Mouse (Mus musculus) spleen, embryonic (tissue): ENCODE results near the gene C530008M17Rik.
"Not testable (repeated sequence)": the region's sequence is repeated elsewhere in the genome, so short reads cannot be mapped to it uniquely, and the experiment has no call there.

Experiments
- CTCF ChIA-PET: fragments of 350-600 bp; sonication (Branson Sonifier 250); formaldehyde crosslinking; loops from one replicate; lab custom pipeline; 2022; lab: Charles Lee

The C530008M17Rik gene

GRCm38 (mm10) chr5:76892608-76893007 is 236.3 kb downstream of the C530008M17Rik start:
- CTCF ChIA-PET = no interaction called here

GRCm38 (mm10) chr5:76893084-76893483 is 236.8 kb downstream of the C530008M17Rik start:
- CTCF ChIA-PET = no interaction called here

DNA sequence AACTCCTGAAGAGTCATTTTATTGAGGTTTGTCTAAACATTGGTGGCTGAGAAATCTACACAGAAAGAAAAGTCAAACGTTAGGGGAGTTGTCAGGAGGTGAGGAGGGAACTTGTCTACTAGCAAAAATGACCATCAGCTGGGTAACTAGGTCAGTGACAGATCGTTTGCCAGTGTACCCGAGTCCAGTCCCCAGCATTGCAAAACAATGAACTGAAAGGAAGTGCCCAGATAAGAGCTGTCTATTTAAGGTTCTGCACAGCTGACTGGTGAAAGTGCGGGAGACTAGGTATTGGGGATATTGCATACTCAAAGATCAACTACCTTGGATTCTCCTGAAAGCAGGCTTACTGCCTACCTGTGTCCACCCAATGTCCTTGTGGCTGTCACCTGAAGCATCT is 245.8 kb downstream of the C530008M17Rik start:
- CTCF ChIA-PET = no interaction called here

- CTCF ChIA-PET = no interaction called here
These were observed 248.5 kb downstream of the C530008M17Rik start for GRCm38 (mm10) chr5:76904713-76905404.

DNA sequence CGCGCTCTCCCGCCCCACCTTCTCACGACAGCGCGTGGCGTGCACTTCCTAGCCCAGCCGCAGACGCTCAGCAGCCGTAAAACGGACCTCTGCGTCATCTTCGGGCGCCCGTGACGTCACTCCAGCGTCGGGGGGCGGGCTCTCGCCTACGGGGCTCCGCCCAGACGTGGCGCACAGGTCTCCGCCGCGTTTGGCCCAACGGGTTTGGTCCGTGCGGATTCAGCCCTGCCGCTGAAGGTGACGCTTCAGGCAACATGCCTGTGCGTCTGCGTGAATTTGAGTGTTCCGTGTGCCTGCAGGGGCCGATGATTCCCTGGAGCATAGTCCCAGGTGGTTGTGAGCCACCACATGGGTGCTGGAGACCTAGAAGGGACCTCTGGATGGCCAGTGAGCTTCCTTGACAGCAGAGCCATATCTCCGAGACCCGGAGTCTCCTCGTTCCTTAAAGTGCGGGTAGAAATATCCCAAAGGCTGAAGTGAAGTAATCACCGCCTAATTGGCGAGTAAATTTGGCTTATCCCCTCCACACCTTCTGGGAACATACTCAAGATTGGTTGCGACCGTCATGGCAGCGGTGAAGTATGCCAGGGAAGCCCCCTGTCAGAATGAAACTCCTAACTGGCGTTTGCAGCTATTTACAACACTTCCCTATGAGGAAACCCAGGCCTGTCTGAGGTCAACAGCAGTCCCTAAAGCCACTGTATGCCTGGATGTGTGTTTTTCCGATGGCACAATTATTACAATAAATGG is 249.3 kb downstream of the C530008M17Rik start, which contains the start of gene Aasdh:
TSS of gene Aasdh (minus strand) at position 110 of the 750 bp plus-strand sequence.
- CTCF ChIA-PET = no interaction called here

DNA sequence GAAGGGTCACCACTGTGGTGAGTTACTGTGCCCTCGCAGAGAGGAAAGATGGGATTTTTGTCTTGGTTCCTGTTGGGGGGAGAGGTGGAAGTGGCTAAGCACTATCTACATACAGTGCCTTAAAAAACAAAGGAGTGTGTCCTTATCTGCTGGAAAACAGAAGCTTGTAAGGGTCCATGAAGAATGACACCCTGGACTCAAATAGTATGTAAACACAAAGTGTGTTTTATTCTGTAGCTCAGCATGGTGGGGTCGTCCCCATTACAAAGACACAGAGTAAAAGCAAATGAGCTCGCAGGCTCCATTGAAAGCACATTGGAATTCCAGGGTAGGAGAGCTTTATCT is 249.8 kb downstream of the C530008M17Rik start:
- CTCF ChIA-PET = no interaction called here

GRCm38 (mm10) chr5:76910807-76911206 is 254.5 kb downstream of the C530008M17Rik start:
- CTCF ChIA-PET = no interaction called here

GRCm38 (mm10) chr5:76912522-76912921 is 256.2 kb downstream of the C530008M17Rik start:
- CTCF ChIA-PET = not testable (repeated sequence)

DNA sequence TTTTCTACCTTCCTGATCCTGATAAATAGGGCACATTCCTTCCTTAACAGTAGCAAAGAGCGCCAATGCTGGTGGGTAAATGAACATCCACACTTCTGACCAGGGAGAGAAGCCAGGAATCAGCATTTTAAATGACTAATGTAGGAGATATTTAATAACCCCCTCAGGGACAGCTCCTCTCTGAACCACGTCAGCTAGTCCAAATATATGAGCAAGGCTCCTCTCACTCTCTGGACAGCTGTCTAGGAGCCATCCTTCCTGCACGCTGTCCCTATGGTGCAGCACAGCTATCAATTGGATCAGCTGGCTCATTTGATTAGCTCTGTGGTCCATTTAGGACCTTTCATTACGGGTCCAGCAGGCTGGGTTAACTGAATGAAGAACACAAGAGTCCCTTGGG is 266.5 kb downstream of the C530008M17Rik start:
- CTCF ChIA-PET = no interaction called here
